Mouse (Mus musculus): Measurements from ENCODE around the gene Inhbb.

Inhbb gene

GRCm38 (mm10) chr1:119421576-119422421 lies at the start of gene Inhbb:
Gene Inhbb (minus strand): TSS chr1:119422248.
- peak; percentile 51 to 86 for DNase-seq (ENCODE audit: inconsistent age in 2 of 2, low spot score in 1 of 2)

GRCm38 (mm10) chr1:119463386-119463785 lies 41.3 kb upstream of the Inhbb start:
- peak; percentile 44 to 85 for DNase-seq (ENCODE audit: inconsistent age in 2 of 2, low spot score in 1 of 2)

GRCm38 (mm10) chr1:119460062-119460461 lies 38.0 kb upstream of the Inhbb start:
- no peak for DNase-seq (ENCODE audit: inconsistent age in 2 of 2, low spot score in 1 of 2)

- DNase-seq (ENCODE audit: inconsistent age in 2 of 2, low spot score in 1 of 2): peak; percentile 60 to 91
These were observed 36.1 kb upstream of the Inhbb start for GRCm38 (mm10) chr1:119457993-119458605.

- DNase-seq (ENCODE audit: inconsistent age in 2 of 2, low spot score in 1 of 2): peak; percentile 27 to 75
These were observed 35.4 kb upstream of the Inhbb start for GRCm38 (mm10) chr1:119457528-119457855.

GRCm38 (mm10) chr1:119456671-119457527 lies 34.9 kb upstream of the Inhbb start:
- DNase-seq (ENCODE audit: inconsistent age in 2 of 2, low spot score in 1 of 2): no peak

GRCm38 (mm10) chr1:119453731-119454130 lies 31.7 kb upstream of the Inhbb start:
- DNase-seq (ENCODE audit: inconsistent age in 2 of 2, low spot score in 1 of 2): peak in 1 of 2 experiments; percentile 56

GRCm38 (mm10) chr1:119451417-119451816 lies 29.4 kb upstream of the Inhbb start:
- DNase-seq (ENCODE audit: inconsistent age in 2 of 2, low spot score in 1 of 2): no peak

GRCm38 (mm10) chr1:119450651-119451345 lies 28.8 kb upstream of the Inhbb start:
- DNase-seq (ENCODE audit: inconsistent age in 2 of 2, low spot score in 1 of 2): no peak

- DNase-seq (ENCODE audit: inconsistent age in 2 of 2, low spot score in 1 of 2): no peak
These were observed 24.8 kb upstream of the Inhbb start for GRCm38 (mm10) chr1:119446753-119447283.

GRCm38 (mm10) chr1:119443591-119444350 lies 21.7 kb upstream of the Inhbb start:
- DNase-seq (ENCODE audit: inconsistent age in 2 of 2, low spot score in 1 of 2): no peak

- no peak for DNase-seq (ENCODE audit: inconsistent age in 2 of 2, low spot score in 1 of 2)
These were observed 20.9 kb upstream of the Inhbb start for GRCm38 (mm10) chr1:119442901-119443300.

- no peak for DNase-seq (ENCODE audit: inconsistent age in 2 of 2, low spot score in 1 of 2)
These were observed 16.1 kb upstream of the Inhbb start for GRCm38 (mm10) chr1:119438105-119438637.

GRCm38 (mm10) chr1:119437401-119437800 lies 15.4 kb upstream of the Inhbb start:
- no peak for DNase-seq (ENCODE audit: inconsistent age in 2 of 2, low spot score in 1 of 2)

GRCm38 (mm10) chr1:119424141-119424860 lies 2.3 kb upstream of the Inhbb start:
- peak in 1 of 2 experiments; percentile 46 for DNase-seq (ENCODE audit: inconsistent age in 2 of 2, low spot score in 1 of 2)

- peak; percentile 57 to 88 for DNase-seq (ENCODE audit: inconsistent age in 2 of 2, low spot score in 1 of 2)
These were observed 1.5 kb upstream of the Inhbb start for GRCm38 (mm10) chr1:119423510-119423909.

- peak in 1 of 2 experiments; percentile 60 for DNase-seq (ENCODE audit: inconsistent age in 2 of 2, low spot score in 1 of 2)
These were observed 490 bp upstream of the Inhbb start for GRCm38 (mm10) chr1:119422460-119423015.

GRCm38 (mm10) chr1:119420984-119421575 lies 968 bp downstream of the Inhbb start:
- peak; percentile 36 to 78 for DNase-seq (ENCODE audit: inconsistent age in 2 of 2, low spot score in 1 of 2)

Measured in adrenal gland, adult (tissue).